Mouse (Mus musculus) intestine, embryonic 16.5 days (tissue): Measurements from ENCODE around the gene Znhit1. TPM values are rescaled to one million over a fixed set of nuclear protein-coding genes. Genes with fewer than 3 reads are reported as not detected.

Experiments used
- ATAC-seq: fragments of 200-750 bp; cut with Nextera tagmentation; 2 replicates; pipeline ENCODE4 v1.8.0; 2017; ENCODE audit warnings: moderate TSS enrichment, moderate library complexity
- H3K27ac ChIP-seq: fragments of 300-500 bp; sonication (generic); 2 replicates; pipeline ENCODE4 v1.5.1; 2014; ENCODE audit warnings: mild to moderate bottlenecking, low read length
- H3K27me3 ChIP-seq: fragments of 300-500 bp; sonication (generic); replicated peaks from 2 replicates; pipeline ENCODE4 v1.6.1; 2014; ENCODE audit warnings: low read length, control low read depth, mixed read lengths; ENCODE audit not compliant: control insufficient read depth, insufficient read depth
- H3K36me3 ChIP-seq: fragments of 300-500 bp; sonication (generic); 2 replicates; pipeline ENCODE4 v1.6.1; 2014; ENCODE audit warnings: low read length, control low read depth; ENCODE audit not compliant: control insufficient read depth, insufficient read depth
- H3K4me1 ChIP-seq: fragments of 300-500 bp; sonication (generic); 2 replicates; pipeline ENCODE4 v1.6.1; 2014; ENCODE audit warnings: low read length, control low read depth, mixed read lengths; ENCODE audit not compliant: control insufficient read depth, insufficient read depth
- H3K4me2 ChIP-seq: fragments of 300-500 bp; sonication (generic); 2 replicates; pipeline ENCODE4 v1.6.1; 2014; ENCODE audit warnings: low read depth, low read length, control low read depth
- H3K4me3 ChIP-seq: fragments of 300-500 bp; sonication (generic); 2 replicates; pipeline ENCODE4 v1.5.1; 2014; ENCODE audit warnings: mild to moderate bottlenecking, low read length
- H3K9ac ChIP-seq: fragments of 300-500 bp; sonication (generic); 2 replicates; pipeline ENCODE4 v1.6.1; 2014; ENCODE audit warnings: low read depth, low read length
- H3K9me3 ChIP-seq: fragments of 300-500 bp; sonication (generic); 2 replicates; pipeline ENCODE4 v1.6.1; 2016; ENCODE audit warnings: low read length, control low read depth; ENCODE audit not compliant: control insufficient read depth
- WGBS: fragments of 180-500 bp; shearing (Covaris S2); extraction: QIAGEN DNeasy Blood & Tissue Kit; methylation state at CpG from one replicate; pipeline ENCODE4 v1.1.7; 2014; 5-methylcytosine and 5-hydroxymethylcytosine counted together
- polyA plus RNA-seq: library from polyadenylated mRNA; unstranded; fragments of >200 nt; fragmentation: Nextera tagmentation; extraction: Ambion mirVana; gene quantifications from 2 replicates; pipeline ENCODE4 v1.2.1, GENCODE M21; 2015

The Znhit1 gene
- polyA plus RNA-seq, 1 experiment from 2014 or later, result 114 TPM

DNA sequence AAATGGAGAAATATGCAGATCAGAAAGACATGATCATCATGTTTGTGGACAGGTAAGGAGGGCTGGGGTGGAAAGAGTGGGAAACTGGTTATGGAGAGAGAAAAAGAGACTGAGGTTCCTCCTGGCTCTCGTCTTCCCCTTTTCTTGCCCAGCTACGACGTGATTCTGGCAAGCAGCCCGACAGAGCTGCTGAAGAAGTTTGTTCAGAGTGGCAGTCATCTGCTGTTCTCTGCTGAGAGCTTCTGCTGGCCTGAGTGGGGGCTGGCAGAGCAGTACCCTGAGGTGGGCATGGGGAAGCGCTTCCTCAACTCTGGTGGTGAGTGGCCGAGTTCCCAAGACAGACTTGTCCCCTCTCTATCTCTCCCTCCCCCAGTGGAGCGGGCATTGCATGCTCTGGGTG lies 599 bp upstream of the Znhit1 start:
- Histone ChIP-seq H3K27me3 (no peaks in the 10 kb centered on the region), H3K4me3 (peak overlapping the region; percentile 94; the same call in 1 of the 2 replicates), H3K9me3 (no peaks in the 10 kb centered on the region), H3K4me1 (peaks cover 14% of the 10 kb centered on the region), H3K4me2 (peak overlapping the region; percentile 88), H3K27ac (no peak overlapping the region), H3K36me3 (peaks cover 17% of the 10 kb centered on the region), H3K9ac (peak overlapping the region; percentile 97; the same call in 1 of the 2 replicates)
- 53% methylated on average over 7 of the region's 7 CpGs for WGBS
- ATAC-seq, result no peak

DNA sequence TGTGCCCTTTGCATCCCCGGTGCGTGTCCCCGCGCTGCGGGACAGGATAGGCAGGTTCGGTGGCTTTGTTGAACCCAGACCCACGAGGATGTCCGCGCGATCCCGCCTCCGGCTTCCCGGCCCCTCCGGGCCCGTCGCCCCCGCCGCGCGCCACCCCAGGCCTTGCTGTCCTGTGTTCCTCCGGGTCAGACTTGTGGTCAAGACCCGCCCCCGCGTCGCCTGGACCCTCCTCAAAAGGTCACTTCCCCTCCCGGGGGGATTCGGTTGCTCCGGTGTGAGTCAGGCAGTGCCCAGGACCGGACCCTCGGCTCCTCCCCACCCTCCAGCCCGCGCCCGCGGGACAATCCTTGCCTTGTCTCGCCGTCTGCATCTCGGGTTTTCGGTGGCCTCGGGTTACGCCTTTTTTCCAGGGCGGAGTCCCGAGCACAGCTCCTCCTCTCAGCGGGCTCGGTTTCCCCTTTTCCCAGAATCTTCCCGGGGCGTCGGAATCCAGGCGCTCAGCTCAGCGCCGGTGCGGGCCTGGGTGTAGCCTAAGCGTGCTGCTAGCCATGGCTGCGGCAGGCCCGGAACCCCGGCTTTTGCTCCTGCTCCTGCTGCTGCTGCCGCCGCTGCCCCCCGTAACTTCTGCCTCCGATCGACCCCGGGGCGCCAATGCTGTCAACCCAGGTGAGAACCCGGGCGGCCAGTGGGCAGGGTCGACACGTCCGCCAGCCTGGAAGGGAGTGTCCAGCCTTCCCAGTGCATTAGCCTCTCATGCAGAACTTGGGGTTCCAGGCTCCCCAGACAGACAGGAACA lies 485 bp downstream of the Znhit1 start:
- no peaks in the 10 kb centered on the region for H3K9me3 ChIP-seq
- peaks cover 16% of the 10 kb centered on the region for H3K36me3 ChIP-seq
- H3K27me3 ChIP-seq, result no peaks in the 10 kb centered on the region
- peak; percentile 74 for ATAC-seq
- peak overlapping the region; percentile 94 for H3K4me3 ChIP-seq
- H3K4me2 ChIP-seq, result peak overlapping the region; percentile 88
- peak overlapping the region; percentile 97 for H3K9ac ChIP-seq
- peak overlapping the region; percentile 95 for H3K27ac ChIP-seq
- under 1% methylated on average over 67 of the region's 67 CpGs for WGBS
- H3K4me1 ChIP-seq, result peaks cover 14% of the 10 kb centered on the region

- peak; percentile 91 for ATAC-seq
- peaks cover 16% of the 10 kb centered on the region for H3K36me3 ChIP-seq
- WGBS, result under 1% methylated on average over 26 of the region's 26 CpGs
- peaks cover 14% of the 10 kb centered on the region for H3K4me1 ChIP-seq
- H3K9me3 ChIP-seq, result no peaks in the 10 kb centered on the region
- peak within 1 kb of the TSS; percentile 88 for H3K4me2 ChIP-seq
- H3K27ac ChIP-seq, result peak within 1 kb of the TSS; percentile 95
- H3K4me3 ChIP-seq, result peak within 1 kb of the TSS; percentile 94
- peak within 1 kb of the TSS; percentile 97 for H3K9ac ChIP-seq
- H3K27me3 ChIP-seq, result no peaks in the 10 kb centered on the region
These were observed 1.1 kb downstream of the Znhit1 start, which contains the start of gene Plod3 for GRCm38 (mm10) chr5:136986695-136987137. TSS of gene Plod3 (plus strand) at chr5:136987019.

DNA sequence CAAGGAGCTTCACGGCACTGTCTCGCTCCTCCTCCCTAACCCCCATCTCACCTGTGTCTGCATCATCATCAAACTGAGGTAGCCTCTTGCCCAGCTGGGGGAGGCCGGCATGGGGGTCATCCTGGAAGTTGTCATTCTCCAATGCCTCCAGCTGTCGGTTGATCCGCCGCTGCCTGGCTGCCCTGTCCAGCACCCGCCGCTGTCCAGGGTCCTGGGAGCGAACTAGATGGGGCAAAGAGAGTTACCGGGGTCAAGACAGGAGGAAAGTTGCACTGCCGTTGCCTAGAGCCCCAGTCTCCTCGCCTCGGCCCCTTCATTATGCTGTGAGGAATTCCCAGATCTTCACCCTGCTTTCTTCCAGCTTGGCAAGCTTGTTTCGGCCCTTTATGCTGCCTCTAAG lies 3.0 kb downstream of the Znhit1 start:
- no peak overlapping the region for H3K27ac ChIP-seq
- no peak for ATAC-seq
- H3K36me3 ChIP-seq, result peaks cover 4% of the 10 kb centered on the region
- H3K4me3 ChIP-seq, result no peak overlapping the region
- WGBS, result 57% methylated on average over 14 of the region's 14 CpGs
- H3K4me2 ChIP-seq, result no peak overlapping the region
- H3K9ac ChIP-seq, result no peak overlapping the region
- H3K9me3 ChIP-seq, result no peaks in the 10 kb centered on the region
- no peaks in the 10 kb centered on the region for H3K27me3 ChIP-seq
- peaks cover 14% of the 10 kb centered on the region for H3K4me1 ChIP-seq

DNA sequence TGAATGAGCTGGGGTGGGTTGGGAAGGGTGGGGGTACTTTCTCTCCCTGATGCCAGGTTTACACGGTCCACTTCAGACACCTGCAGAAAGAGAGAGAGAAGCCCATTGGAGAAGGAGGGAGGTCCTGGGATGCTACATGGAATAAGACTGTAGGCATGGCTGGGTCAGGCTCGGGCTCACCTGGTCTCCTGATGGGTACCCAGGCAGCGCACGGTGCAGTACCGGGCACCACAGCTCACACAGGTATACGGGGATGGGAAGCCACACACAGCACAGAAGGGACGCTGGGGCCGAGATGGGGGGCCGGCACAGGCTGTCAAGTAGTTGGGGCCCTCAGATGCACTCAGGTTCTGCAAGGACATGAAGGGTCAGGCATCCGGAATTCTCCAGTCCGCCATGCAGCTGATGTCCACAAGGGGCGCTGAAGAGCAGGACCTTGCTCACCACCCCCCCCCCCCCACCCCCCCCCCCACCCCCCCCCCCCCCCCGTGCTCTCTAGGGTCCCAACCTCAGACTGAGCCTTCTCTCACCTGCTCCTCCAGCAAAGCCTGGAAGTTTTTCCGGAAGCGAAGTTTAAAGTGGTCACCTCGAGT lies 5.4 kb downstream of the Znhit1 start:
- Histone ChIP-seq H3K9ac (no peak overlapping the region), H3K4me3 (no peak overlapping the region), H3K27ac (no peak overlapping the region), H3K27me3 (no peaks in the 10 kb centered on the region), H3K4me1 (peaks cover 6% of the 10 kb centered on the region), H3K9me3 (no peaks in the 10 kb centered on the region), H3K36me3 (peaks cover 4% of the 10 kb centered on the region), H3K4me2 (no peak overlapping the region)
- 49% methylated on average over 15 of the region's 16 CpGs for WGBS
- ATAC-seq, result no peak

GRCm38 (mm10) chr5:136980974-136981373 lies 6.8 kb downstream of the Znhit1 start:
- H3K27me3 ChIP-seq, result no peaks in the 10 kb centered on the region
- WGBS, result 89% methylated on average over 8 of the region's 8 CpGs
- H3K4me2 ChIP-seq, result no peak overlapping the region
- peaks cover 4% of the 10 kb centered on the region for H3K36me3 ChIP-seq
- H3K9me3 ChIP-seq, result no peaks in the 10 kb centered on the region
- H3K4me1 ChIP-seq, result peaks cover 2% of the 10 kb centered on the region
- no peak overlapping the region for H3K27ac ChIP-seq
- no peak overlapping the region for H3K4me3 ChIP-seq
- no peak for ATAC-seq
- H3K9ac ChIP-seq, result no peak overlapping the region

DNA sequence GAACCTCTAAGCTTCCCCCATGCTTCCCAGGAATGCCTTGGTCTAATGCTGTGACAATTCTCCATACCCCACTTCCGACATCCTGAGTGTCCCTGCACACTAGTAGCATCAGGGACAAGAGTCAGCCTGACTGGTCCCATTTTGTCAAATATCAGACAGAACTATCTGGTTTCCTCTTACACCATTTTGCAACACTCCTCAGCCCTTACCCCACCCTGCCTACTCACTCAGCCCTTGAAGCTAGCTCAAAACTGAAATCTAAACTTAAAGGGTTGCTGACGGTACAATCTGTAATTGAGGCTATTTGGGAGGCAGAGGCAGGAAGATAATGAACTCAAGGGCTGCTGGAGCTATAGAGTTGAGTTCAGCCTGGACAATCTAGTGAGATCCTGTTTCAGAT lies 8.1 kb downstream of the Znhit1 start:
- no peak overlapping the region for H3K9ac ChIP-seq
- no peaks in the 10 kb centered on the region for H3K4me1 ChIP-seq
- no peak overlapping the region for H3K4me2 ChIP-seq
- H3K9me3 ChIP-seq, result no peaks in the 10 kb centered on the region
- no peaks in the 10 kb centered on the region for H3K27me3 ChIP-seq
- no peak for ATAC-seq
- H3K36me3 ChIP-seq, result peaks cover 4% of the 10 kb centered on the region
- WGBS, result 88% methylated on average over 2 of the region's 2 CpGs
- H3K27ac ChIP-seq, result no peak overlapping the region
- no peak overlapping the region for H3K4me3 ChIP-seq

DNA sequence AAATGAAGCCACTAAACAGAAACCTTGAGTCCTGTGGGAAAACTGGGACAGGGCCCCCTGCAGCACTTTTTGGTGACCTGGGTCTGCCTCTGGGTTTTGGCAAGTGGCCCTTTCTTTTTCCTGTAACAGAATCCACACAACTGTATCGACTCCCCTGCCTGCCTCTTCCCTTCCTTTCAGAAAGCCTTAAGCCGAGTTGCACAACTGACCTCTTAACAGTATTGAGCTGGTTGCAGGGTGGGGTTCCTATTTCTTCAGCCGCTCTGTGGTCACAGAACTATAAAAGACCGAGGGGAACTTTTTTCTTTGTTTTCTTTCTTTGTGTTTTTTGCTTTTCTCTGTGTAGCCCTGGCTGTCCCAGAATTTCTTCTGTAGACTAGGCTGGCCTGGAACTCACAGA lies 10.1 kb downstream of the Znhit1 start:
- H3K4me3 ChIP-seq, result no peak overlapping the region
- H3K4me1 ChIP-seq, result no peaks in the 10 kb centered on the region
- no peak overlapping the region for H3K9ac ChIP-seq
- no peaks in the 10 kb centered on the region for H3K27me3 ChIP-seq
- peaks cover 4% of the 10 kb centered on the region; the same call in 1 of the 2 replicates for H3K36me3 ChIP-seq
- no peak for ATAC-seq
- no peak overlapping the region for H3K4me2 ChIP-seq
- 76% methylated on average over 4 of the region's 4 CpGs for WGBS
- no peak overlapping the region for H3K27ac ChIP-seq
- H3K9me3 ChIP-seq, result no peaks in the 10 kb centered on the region

DNA sequence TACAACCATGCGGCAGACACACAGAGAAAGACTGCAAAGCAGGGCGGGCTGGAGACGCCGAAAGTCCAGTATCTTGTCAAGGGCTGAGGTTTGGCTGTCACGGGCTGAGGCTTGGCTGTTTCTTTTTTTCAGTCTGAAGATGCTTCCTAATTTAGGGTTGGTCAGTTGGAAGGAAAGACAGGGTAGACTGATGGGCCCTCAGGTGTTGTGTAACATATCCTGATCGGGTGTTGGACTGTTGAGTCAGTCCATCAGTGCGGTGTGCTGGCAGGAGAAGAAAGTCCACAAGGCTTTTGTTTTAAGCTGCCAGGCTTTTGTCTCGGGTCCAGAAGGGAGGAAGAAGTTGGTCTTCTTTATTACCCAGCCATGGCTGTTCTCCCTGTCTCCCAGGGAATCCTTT lies 14.2 kb downstream of the Znhit1 start:
- H3K4me3 ChIP-seq, result no peak overlapping the region
- H3K4me2 ChIP-seq, result no peak overlapping the region
- no peak overlapping the region for H3K9ac ChIP-seq
- H3K27me3 ChIP-seq, result no peaks in the 10 kb centered on the region
- WGBS, result 68% methylated on average over 8 of the region's 8 CpGs
- 0 out of 2 replicates have a peak, but pooled peaks cover 3% of the 10 kb centered on the region for H3K4me1 ChIP-seq
- no peaks in the 10 kb centered on the region for H3K36me3 ChIP-seq
- H3K9me3 ChIP-seq, result no peaks in the 10 kb centered on the region
- no peak for ATAC-seq
- H3K27ac ChIP-seq, result no peak overlapping the region
